Mouse (Mus musculus): ENCODE measurements at regions not wholly inside any gene's neighbourhood (a gene's known extent, or its start where the extent isn't known, plus 50 kb on each side); places are given as distances from the start of the nearest gene placed in this dataset.

DNA sequence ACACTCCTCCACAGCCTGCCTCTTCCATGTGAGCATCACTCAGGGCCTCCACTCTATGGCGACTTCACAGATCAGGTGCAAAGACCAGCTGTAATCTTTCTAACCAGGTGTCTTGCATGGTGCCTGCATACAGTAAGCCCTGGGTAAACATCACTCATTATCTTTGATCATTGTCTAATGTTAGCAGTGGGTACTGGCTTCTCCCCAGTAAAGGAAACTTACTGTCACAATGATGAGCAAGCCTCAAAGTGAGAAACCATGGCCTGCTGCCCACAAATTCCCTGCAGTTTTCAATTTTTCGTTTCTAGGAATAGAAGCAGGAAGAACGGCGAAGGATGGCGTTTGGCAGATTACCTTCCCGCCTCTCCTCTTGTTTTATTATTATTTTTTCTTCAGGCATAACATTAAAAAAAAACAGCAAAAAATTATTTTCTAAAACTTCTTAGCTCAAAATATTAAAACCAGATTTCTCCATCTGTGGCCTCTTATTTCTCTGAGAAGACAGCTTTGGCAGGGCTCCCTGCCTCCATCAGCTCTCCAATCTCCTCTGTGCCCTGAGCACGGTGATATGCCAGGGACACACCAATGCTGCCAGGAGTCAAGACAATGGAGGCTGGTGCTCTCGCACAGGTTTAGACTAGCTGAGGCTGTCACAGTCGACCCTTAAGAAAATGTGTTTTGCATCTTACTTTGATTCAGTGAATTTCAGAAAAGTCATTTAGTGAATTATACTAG, 169.2 kb upstream of the Cxcl12 start:
- DNase-seq (ENCODE audit: low spot score): no peak

DNA sequence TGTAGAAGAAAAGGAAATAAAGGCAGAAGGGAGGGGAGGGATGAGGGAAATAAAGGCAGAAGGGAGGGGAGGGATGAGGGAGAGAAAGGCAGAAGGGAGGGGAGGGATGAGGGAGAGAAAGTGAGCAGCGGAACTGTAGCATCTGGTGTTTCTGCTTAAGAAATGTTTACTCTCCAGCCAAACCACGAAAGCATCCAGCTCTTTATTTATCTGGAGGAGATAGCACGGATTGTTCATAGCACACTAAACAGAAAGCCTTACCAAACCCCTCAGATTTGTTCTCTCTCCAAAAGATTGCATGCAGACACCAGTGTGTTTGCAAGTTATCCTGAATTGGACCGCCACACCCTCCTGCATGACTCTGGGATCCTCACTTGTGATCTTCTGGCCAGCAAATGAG, 168.4 kb upstream of the Cxcl12 start:
- peak; percentile 10 for DNase-seq (ENCODE audit: low spot score)

DNA sequence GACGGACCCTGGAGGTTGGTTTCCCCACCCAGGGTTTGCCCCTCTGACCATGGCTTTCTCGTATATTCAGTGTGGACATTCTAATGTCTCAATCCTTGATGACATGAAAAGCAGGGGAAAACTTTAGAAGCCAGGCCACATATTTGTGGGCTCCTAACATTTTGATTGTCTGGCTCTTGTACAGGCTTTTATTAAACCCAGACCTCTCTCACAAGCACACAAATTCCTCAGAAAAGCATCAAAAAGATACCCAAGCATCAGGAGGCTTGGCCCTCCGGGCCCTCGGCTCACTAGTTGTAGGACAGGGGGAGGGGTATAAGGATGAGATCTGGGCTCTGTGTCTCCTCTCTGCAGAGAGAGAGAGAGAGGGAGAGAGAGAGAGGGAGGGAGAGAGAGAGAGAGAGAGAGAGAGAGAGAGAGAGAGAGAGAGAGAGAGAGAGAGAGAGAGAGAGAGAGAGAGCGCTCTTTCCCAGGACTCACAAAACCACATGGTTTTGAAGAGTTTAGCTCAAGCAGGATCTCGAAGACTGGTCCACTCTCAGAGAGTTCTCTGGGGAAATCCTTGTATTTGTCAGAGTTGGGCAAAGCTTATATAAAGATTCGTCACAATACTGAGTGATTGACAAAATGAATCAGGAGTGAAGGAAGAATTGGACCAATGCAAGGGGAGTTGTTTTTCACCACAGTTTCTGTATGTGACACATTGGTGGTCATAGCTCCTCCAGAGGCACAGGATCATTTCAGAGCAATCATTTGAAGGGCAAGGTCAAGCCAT, 167.2 kb upstream of the Cxcl12 start:
- DNase-seq (ENCODE audit: low spot score): no peak

DNA sequence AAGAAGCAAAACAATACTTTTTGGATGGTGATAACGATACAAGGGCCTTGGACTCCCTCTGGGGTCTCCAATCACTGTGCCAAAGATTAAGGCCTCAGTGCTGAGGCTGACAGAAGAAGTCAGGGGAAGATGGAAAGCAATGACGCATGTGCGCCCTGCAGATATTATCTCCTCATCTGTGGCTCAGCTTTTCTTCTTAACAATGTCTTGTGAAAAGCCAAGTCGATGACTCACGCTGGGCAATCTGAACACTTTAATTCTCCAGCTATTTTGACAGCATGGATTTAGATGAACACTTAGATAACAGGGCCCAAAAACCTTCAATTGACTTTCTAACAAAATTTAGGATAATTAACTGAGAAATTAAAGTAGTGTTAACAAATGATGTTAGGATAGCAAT, 155.7 kb upstream of the Cxcl12 start:
- no peak for DNase-seq (ENCODE audit: low spot score)

DNA sequence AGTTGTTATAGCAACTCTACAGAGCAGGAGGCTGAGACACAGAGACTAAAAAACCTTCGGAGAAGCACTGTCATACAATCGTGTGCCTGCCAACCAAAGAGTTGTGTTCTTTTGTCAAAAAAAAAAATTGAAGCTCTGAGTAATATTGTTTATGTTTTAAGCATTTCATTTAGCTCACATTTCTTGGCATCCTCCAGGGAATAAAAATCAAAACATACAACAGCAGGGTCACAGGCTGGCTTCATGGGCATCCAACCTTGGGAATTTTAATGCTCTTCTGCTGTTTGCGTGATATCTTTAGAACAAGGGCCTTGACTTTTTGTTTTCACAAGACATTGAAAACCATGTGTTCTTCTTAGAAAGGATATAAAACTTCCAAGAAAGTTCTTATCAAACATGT, 152.9 kb upstream of the Cxcl12 start:
- DNase-seq (ENCODE audit: low spot score): no peak

DNA sequence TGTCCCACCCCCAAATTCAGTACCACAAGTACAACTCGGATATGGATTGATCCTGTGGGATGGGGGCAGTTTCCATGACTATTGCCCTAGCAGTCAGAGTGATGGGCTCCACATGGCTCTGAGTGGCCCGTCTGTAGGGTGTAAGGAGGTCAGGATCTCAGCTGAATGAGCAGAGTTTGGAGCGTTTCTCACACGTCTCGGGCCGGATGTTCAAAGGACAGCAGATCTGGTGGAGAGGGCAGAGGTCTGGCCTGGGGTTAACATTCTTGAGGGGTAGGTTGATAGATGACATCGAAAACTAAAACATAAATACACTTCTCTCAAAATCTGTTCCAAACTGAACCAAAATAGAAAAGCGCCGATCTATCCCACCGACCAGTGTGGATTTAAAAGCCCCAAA, 146.5 kb upstream of the Cxcl12 start:
- DNase-seq (ENCODE audit: low spot score): no peak

DNA sequence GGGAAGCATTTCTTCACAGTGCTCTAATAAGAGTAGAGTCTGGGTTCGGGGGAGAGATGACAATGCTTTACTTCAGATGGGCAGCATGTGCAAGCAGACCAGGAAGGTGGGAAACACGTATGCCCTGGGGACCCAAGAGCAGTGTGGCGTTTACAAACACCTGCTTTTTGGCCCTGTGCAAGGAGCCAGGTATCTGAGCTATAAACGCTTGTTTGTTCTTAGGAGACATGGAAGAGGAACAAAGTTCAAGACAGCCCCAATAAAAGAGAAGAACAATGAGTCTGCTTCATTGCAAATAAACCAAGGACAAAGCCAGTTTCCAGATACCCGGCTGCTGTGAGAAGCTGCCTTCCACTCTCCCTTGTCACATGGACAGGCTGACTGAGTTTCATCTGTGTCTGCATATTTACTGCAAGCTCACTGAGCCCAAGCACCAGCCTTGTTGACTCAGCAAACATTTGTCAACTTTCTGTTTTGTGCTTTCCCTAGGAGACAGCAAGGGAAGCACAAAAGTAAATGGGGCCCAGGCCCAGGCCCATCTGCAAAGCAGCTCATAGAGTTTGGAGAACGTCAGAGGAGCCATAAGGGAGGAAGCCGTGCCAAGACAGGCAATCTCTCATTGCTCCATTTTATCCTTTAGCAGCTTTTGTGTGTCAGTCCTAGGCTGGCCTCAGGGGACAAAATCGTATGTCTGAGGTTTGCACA, 136.1 kb upstream of the Cxcl12 start:
- no peak for DNase-seq (ENCODE audit: low spot score)

DNA sequence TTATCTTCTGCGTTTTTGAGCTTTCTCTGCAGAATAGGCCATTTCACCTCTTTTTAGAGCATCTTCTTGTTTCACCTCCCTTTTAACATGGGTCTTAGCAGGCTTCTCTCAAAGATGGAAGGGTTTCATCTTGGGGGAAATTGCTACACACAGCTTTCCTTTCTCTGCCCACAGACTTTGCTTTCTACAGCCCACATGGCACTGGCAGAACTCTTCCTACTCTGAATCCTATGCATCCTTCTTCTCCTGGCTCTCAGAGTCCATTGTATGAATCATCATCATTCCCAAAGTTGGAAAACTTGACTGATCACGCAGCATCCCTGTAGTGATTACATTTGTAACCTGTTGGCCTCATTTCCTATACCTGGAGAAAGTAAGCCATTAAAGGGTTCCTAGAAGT, 124.6 kb upstream of the Cxcl12 start:
- DNase-seq (ENCODE audit: low spot score): no peak

DNA sequence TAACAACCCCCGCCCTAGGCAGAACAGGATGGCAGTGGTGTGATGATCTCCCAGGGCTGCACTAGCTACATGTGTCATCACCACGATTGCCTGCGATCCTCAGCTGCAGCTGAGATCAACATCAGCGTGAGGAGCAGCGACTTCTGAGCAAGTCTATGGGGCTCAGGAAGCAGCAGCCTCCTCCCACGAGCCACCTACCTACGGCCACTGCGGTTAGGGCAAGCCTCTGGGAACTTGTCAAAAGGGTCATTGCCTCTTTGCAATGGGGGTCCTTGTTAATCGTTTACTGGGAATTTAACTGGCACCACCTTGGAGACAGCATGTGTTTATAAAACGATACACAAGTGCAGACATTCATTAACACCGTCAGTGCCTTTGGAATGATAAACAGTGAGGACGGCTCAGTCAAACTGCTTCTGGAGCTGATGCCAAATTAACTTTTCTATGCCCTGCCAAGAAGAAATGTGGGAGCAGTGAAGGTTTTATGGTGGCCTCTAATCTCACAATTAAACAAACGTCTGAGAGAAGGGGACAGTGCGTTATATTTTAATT, 118.8 kb upstream of the Cxcl12 start:
- DNase-seq (ENCODE audit: low spot score): no peak

DNA sequence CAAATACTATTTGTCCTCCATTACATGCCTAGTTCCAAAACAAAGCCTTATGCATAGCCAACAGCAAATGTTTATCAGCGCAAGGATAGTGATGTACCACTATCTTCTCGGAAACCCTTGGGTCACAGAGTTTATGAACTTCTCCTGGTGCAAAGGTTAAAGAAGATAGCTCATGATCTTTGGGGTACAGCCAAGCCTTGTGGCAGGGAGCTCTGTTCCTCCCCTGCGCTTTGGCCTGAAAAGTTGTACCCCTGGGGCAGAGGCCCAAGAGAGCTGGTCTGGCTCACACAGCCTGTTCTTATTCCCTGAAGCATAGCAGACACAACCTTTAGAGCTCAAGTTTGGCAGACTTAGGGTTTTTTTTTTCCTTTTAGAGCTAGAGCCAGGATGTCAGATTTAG, 107.6 kb upstream of the Cxcl12 start:
- DNase-seq (ENCODE audit: low spot score): peak; percentile 9

DNA sequence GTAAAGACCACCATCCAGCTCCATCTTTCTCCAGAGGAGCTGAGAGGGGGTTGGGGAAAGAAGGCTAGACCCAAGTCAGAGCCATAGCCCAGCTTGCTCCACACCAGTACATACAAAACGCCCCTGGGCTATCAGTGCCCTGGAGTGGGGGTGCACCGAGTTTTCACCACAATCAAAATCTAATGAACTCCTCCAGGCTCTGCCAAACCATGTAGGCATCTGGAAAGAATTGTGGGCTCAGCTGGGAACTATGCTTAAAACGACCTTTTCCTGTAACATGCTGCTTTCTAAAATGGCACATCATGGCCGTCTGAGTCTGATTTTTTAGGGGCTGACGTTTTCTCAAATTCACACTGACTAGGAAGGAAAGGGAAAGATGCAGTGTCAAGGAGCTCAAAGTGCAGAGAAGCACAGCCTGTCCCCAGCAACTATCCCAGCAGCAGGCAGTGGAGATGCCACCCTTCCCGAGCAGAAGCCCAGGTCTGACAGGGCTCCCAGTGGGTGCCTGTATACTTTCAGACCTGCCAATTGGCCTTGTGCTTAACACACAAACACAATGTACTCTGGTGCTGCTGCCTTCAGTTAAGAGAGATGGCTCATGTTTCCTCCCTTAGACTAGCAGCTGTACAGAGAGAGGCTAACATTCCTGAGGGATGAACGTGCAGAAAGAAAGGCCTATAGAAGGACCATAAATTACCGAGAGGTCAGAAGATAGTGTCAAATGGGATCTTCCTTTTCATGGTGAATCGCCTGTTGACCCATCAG, 100.6 kb upstream of the Cxcl12 start:
- DNase-seq (ENCODE audit: low spot score): no peak

DNA sequence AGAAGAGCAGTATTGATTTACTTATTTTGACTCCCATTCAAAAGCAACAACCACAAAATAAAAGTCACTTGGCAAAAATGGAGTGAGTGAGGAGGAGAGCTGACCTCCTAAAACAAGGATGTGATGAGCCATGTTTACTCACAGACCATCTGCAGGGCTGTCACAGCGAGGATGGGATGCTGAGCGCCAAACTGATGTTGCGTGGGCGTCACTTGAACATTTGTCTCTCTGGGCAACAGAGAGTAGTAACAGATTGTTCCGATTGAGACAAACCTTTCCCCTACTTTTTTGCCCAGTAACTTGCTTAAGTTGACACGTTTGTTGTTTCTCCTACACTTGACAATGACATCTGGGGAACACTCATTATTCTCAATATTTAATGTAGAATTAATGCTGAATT, 97.0 kb upstream of the Cxcl12 start:
- DNase-seq (ENCODE audit: low spot score): peak; percentile 40

DNA sequence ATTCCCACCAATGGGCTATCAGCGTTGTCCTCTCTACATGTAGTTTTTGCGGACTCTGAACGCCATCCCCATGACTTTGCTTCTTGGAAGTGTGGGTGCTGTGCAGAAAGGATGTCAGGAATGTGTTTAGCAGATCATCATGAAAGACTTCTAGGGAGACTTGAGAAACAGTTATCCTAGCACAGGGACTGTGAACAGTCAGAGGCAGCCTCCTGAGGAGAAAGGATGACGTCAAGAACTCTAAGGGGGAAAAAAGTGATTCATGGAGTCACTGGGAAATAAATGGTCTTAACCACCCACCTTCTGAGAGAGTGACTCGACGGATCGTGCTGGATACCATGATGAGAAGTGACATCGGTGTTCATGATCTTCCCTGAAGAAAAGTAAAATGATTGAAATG, 96.5 kb upstream of the Cxcl12 start:
- no peak for DNase-seq (ENCODE audit: low spot score)

DNA sequence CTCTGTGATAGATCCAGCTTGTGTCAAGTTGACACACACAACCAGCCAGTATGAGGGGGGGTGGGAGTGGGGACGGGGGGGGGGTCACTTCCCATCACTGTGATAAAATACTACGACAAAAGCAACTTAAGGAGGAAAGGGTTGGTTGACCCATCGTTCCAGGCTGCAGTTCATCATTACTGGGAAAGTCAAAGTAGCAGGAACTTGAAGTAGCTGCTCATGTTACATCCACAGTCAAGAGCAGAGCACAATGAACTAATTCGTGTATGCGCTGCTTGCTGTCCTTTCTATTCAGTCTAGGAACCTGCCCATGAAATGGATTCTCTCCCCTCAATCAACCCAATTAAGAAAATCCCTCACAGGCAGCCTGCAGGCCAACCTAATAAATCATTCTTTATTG, 88.8 kb upstream of the Cxcl12 start:
- no peak for DNase-seq (ENCODE audit: low spot score)

DNA sequence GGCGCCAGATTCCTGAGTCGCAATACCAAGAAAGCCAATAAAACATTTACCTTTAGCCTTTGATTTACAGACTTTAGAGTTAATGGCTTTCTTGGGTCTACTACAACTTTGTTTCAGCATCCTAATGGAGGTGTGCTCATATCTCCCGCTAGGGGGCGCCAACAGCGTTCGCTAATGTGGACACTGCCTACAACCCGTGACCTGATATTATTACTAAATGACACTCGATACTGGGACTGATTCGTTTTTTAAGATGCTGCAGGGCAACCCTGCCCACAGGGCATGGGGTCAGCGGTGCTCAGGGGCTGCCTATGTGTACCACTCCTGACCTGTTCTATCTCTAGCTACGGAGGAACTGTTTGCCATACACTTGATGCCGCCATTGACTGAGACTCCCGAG, 87.4 kb upstream of the Cxcl12 start:
- DNase-seq (ENCODE audit: low spot score): peak; percentile 6

DNA sequence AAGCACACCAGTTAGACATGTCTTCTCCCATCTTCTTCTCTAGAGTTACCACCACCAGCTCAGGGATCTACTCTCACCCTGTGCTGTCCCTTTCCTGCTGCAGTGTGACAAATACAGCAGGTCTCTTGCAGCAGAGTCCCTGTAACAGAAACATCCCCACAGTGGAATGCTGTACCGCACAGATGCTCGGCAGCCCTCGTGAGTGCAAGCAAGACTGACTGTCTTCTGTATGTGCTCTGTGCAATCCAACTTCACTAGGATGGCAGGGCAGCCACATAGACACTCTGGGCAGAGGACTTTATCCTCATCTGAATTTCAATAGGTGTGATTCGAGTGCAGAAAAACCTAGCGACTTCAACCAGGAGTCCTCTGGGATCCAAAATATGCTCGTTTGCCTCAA, 84.1 kb upstream of the Cxcl12 start:
- no peak for DNase-seq (ENCODE audit: low spot score)

DNA sequence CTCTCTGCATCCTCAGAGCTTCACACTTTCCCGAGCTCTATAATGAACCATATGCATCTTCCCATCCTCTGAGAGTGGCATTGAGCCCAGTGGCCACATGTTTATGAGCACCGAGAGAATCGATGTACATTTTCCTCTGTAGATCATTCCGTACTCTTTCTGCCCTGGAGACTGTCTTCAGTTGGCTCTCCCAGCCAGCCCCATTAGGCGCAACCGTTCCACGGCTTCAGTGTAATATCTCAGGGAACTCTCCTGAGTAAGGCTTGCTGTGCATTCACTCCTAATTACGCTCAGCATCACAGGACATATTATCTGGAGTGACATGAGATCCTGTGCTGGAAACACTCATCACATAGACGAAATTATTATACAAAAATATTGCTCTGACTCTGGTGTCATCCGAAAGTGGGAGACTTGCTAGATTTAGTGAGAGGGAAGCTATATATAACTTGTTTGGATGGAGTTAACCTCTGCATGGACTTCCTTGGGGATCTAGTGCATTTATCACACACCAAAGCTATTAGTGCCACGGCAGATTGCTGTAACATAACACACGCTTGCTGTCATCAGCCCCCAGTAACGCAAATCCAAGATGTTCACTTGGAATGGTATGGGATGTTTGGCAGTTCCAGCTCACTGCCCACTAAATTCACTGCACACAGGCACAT, 83.4 kb upstream of the Cxcl12 start:
- DNase-seq (ENCODE audit: low spot score): no peak

DNA sequence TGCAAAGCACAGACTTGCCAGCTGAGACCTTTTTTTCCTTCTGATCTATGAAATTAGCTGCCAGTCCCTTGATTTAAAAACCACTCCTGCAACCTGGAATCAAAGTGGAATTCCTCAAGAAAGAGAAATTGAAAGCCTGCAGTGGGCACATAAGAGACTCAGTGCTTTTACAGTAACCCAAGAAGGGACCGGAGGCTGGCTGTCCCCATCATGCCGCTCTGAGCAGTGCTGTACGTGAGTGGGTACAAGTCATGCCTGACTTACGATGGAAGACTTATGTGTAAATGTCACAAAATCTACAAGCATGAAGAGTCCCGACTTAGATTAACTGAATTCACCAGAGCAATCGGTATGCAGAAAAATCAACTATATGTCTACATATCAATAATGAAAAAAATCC, 73.6 kb upstream of the Cxcl12 start:
- DNase-seq (ENCODE audit: low spot score): no peak

DNA sequence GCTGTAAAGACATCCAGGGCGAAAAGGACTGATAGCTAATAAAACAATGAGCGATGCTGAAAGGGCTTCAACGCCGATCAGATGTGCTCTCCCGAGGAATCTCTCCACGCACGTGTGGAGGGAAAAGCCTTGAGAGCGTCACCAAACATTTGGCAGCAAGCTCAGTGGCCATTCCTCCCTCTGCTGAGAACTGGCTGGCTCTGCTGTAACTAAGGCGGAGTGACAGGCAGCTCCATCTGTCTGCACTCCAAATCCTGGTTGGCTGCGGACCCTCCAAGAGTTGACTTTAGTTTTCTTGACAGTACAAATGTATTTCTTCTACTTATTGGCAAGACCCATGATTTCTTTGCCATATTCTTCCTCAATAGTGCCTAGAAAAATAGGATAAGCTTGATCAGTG, 68.5 kb upstream of the Cxcl12 start:
- no peak for DNase-seq (ENCODE audit: low spot score)

DNA sequence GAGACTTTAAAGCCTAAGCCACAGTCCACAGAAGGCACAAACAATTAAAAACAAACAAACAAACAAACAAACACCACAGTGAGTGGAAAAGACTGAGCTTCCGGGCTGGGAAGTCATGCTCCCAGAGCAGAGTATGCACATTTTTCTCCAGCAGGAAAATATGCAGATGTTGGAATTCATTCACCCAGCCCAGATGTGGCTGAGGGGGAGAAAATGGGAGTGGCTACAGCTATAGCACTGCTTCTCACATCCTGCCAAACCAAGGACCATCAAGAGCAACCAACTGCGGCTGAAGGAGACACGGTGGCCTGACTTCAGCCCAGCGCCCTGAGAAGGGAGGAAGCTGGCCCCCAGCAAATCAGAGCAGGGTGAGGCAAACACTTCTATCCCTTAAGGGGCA, 65.6 kb upstream of the Cxcl12 start:
- DNase-seq (ENCODE audit: low spot score): no peak

DNA sequence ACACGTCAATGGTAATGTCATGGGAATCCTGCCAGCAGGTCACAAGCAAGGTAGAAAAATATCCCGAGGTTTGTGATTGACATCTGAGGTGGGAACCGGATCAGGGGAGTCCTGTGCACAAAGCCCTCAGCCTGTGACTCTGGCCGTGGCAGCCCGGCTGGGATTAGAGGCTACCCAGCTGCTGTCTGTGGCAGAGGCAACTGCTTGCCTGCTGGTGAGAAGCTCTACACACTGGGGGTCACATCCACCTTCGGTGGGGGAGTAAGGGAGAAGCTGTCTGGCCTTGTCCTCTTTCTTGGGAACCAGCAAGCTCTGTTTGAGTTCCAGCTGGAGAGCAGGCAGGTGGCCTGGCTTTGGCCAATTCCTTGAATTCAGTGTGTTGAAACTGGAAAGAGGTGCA, 64.3 kb upstream of the Cxcl12 start:
- no peak for DNase-seq (ENCODE audit: low spot score)

All from gastrocnemius, adult 18-20 months (tissue).